ENCODE assay signal across 8 mouse cellular contexts in the genomic region with DNA sequence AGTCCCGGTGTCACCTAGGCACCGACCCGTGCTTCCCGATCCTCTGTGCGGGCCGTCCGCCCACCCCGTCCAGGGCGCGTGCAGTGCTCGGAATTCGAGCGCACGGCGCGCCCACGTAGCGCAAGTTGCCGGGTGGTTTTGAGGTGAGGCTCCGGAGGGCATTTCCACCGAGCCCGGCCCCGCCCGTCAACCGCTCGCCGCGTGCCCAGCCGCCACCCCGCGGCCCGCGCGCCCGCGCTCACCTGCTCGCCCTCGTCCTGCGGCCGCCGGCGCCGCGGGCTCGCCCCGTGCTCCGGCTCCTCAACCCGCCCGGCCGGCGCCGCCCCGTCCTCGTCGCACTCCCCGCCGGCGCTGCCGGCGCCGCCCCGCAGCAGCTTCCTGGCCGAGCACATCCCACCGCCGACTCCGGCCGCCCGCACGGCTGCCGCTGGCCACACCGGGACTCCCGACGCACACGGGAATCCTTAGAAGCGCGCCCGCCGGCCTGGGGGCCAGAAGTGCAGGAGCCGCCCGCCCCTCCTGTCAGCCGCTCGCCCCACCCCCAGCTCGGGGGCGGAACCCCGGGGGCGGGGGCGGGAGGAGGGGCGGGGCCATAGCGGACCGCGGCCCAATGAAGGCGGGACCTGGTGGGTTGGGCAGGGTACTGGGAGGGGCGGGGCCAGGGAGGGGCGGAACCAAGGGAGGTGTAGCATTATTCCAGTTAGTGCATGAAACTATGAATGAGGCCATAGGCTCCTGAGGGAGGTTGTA. TPM values are rescaled to one million over a fixed set of nuclear protein-coding genes. Genes with fewer than 3 reads are reported as not detected.
DNase-seq lines count a peak whose midpoint lies in the region; ATAC-seq and TF ChIP-seq lines count a peak whose summit lies in the region.

A gene (minus strand): TSS at position 533 of the 750 bp plus-strand sequence.

- ATAC-seq in forebrain, postnatal 0 days = peak; percentile 95
- ATAC-seq in hematopoietic stem cell, adult 5-6 weeks (replicated peaks in 1 of 2; ENCODE audit: insufficient read depth in 1 of 2, low FRiP score in 2 of 2, low TSS enrichment in 1 of 2, low read depth in 1 of 2, poor library complexity in 2 of 2, severe bottlenecking in 2 of 2) = peak; percentile 74 to 80
- ATAC-seq in lung, postnatal 0 days = peak; percentile 95

- no peaks in the 10 kb centered on the region for H3K27me3 ChIP-seq in cerebellum, adult 2 months (ENCODE audit: control insufficient read depth, insufficient read depth, low read length)
- no peaks in the 10 kb centered on the region for H3K27me3 ChIP-seq in forebrain, postnatal 0 days (ENCODE audit: insufficient read depth, low read length)
- H3K27me3 ChIP-seq in lung, postnatal 0 days (replicated peaks; ENCODE audit: insufficient read depth, low read length) = no peaks in the 10 kb centered on the region

- peak; percentile 69 for DNase-seq in MEL-GATA-1-ER (ENCODE audit: extremely low read depth, low read depth)
- peak; percentile 81 to 82 for DNase-seq in cerebellum, adult 2 months
- DNase-seq in forebrain, postnatal 0 days = peak; percentile 77
- peak; percentile 73 to 84 for DNase-seq in layer of hippocampus, postnatal 10 days (ENCODE audit: low spot score in 2 of 2)
- peak; percentile 89 for DNase-seq in lung, postnatal 0 days (ENCODE audit: low spot score)
- DNase-seq in ovary, postnatal 10 days (ENCODE audit: low spot score) = peak; percentile 61
- DNase-seq in thymus, postnatal 0 days (ENCODE audit: low spot score) = peak; percentile 90

- no peak for TF ChIP-seq POLR2A in cerebellum, adult 2 months (IDR thresholded peaks at IDR 0.05; ENCODE audit: borderline replicate concordance, insufficient read depth, low read length)

- TF ChIP-seq EP300 in lung, postnatal 0 days (IDR thresholded peaks at IDR 0.05) = no peak

- TF ChIP-seq CTCF in cerebellum, adult 2 months (IDR thresholded peaks at IDR 0.05; ENCODE audit: borderline replicate concordance, insufficient read depth, low read depth, low read length) = no peak
- TF ChIP-seq CTCF in forebrain, postnatal 0 days (IDR thresholded peaks at IDR 0.05; ENCODE audit: low read depth) = no peak
- no peak for TF ChIP-seq CTCF in lung, postnatal 0 days (IDR thresholded peaks at IDR 0.05)

- peak within 1 kb of the TSS; percentile 73 for H3K4me2 ChIP-seq in forebrain, postnatal 0 days (ENCODE audit: low read depth)
- peak within 1 kb of the TSS; percentile 75 for H3K4me2 ChIP-seq in lung, postnatal 0 days (replicated peaks; ENCODE audit: low read depth, low read length)

- peak within 1 kb of the TSS; percentile 66 for H3K9ac ChIP-seq in forebrain, postnatal 0 days
- peak within 1 kb of the TSS; percentile 46 for H3K9ac ChIP-seq in lung, postnatal 0 days (replicated peaks; ENCODE audit: low read depth)

- under 1% methylated on average over 93 of the region's 94 CpGs for WGBS in cerebellum, adult 2 months
- WGBS in forebrain, postnatal 0 days = 1% methylated on average over 92 of the region's 94 CpGs
- 3% methylated on average over 67 of the region's 94 CpGs for WGBS in lung, postnatal 0 days

- no peaks in the 10 kb centered on the region for H3K4me1 ChIP-seq in cerebellum, adult 2 months (ENCODE audit: control insufficient read depth, insufficient read depth, low read length)
- no peaks in the 10 kb centered on the region for H3K4me1 ChIP-seq in forebrain, postnatal 0 days (ENCODE audit: insufficient read depth)
- no peaks in the 10 kb centered on the region for H3K4me1 ChIP-seq in lung, postnatal 0 days (ENCODE audit: insufficient read depth, low read depth, low read length)

- no peaks in the 10 kb centered on the region for H3K36me3 ChIP-seq in forebrain, postnatal 0 days (ENCODE audit: insufficient read depth)
- H3K36me3 ChIP-seq in lung, postnatal 0 days (ENCODE audit: insufficient read depth, low read length) = no peaks in the 10 kb centered on the region

- H3K27ac ChIP-seq in cerebellum, adult 2 months (ENCODE audit: insufficient read depth, low read length) = no peak within 1 kb of the TSS
- H3K27ac ChIP-seq in forebrain, postnatal 0 days (ENCODE audit: low read depth, low read length) = 0 out of 2 replicates have a peak within 1 kb of the TSS, but pooled peaks have one; percentile 40
- peak within 1 kb of the TSS; percentile 89 for H3K27ac ChIP-seq in lung, postnatal 0 days (ENCODE audit: low read length)

- H3K4me3 ChIP-seq in cerebellum, adult 2 months (replicated peaks; ENCODE audit: insufficient read depth, low read depth, low read length) = peak within 1 kb of the TSS; percentile 82
- peak within 1 kb of the TSS; percentile 84 for H3K4me3 ChIP-seq in forebrain, postnatal 0 days (ENCODE audit: low read depth, low read length)
- peak within 1 kb of the TSS; percentile 77 for H3K4me3 ChIP-seq in lung, postnatal 0 days (ENCODE audit: low read depth, low read length)

- no peaks in the 10 kb centered on the region for H3K9me3 ChIP-seq in forebrain, postnatal 0 days (ENCODE audit: low read length)
- H3K9me3 ChIP-seq in lung, postnatal 0 days (ENCODE audit: low read length) = no peaks in the 10 kb centered on the region

RNA-seq across cellular contexts. Expression of the gene that starts here (rescaled TPM):
- 1.6 and 1.9 TPM in 2 replicates for polyA plus RNA-seq in cerebellum, adult 2 months (2012; rRNA removed)
- 7.4 and 15.5 TPM in 2 replicates for total RNA-seq in forebrain, postnatal 0 days (2014; rRNA removed)
- 12.4 and 13.7 TPM in 2 replicates for polyA plus RNA-seq in forebrain, postnatal 0 days (2015; fragmentation: Nextera tagmentation; extraction: Ambion mirVana)
- total RNA-seq in hematopoietic stem cell, adult 5-6 weeks (2017) = 6.2 and 10.6 TPM in 2 replicates
- total RNA-seq in layer of hippocampus, postnatal 10 days (2021) = 1 to 10 TPM; 5.8 to 6.4 TPM
- 22.5 and 23.1 TPM in 2 replicates for polyA plus RNA-seq in lung, postnatal 0 days (2015; fragmentation: Nextera tagmentation; extraction: Ambion mirVana)
- polyA plus RNA-seq in thymus, postnatal 0 days (2015; fragmentation: Nextera tagmentation; extraction: Ambion mirVana) = 18.6 and 21.8 TPM in 2 replicates
